8 mouse cellular contexts compared by ENCODE assay signal in genomic region chr11:115780141-115781070, GRCm38 (mm10). TPM values are rescaled to one million over a fixed set of nuclear protein-coding genes. Genes with fewer than 3 reads are reported as not detected.
DNase-seq lines count a peak whose midpoint lies in the region; ATAC-seq and TF ChIP-seq lines count a peak whose summit lies in the region.

No protein-coding gene starts in this region.

- H3K4me2 ChIP-seq in lung, embryonic 14.5 days: no peak overlapping the region
- peak overlapping the region; percentile 55 for H3K4me2 ChIP-seq in forebrain, embryonic 13.5 days
- peak overlapping the region; percentile 28 for H3K4me2 ChIP-seq in kidney, embryonic 16.5 days (replicated peaks; ENCODE audit: low read depth, low read length)

- no peak for DNase-seq in lung, embryonic 14.5 days
- no peak for DNase-seq in lung, adult 18-20 months
- peak; percentile 64 for DNase-seq in liver
- DNase-seq in right cerebral cortex, adult 2 months (ENCODE audit: low spot score in 2 of 2): peak; percentile 63 to 71
- no peak for DNase-seq in spleen, postnatal 10 days (ENCODE audit: low spot score in 2 of 2)
- DNase-seq in cerebellum, adult 11-12 months: no peak

- no peak for TF ChIP-seq CTCF in lung, embryonic 14.5 days (IDR thresholded peaks at IDR 0.05; ENCODE audit: low read depth)

- H3K9ac ChIP-seq in lung, embryonic 14.5 days: no peak overlapping the region
- peak overlapping the region; percentile 43 for H3K9ac ChIP-seq in forebrain, embryonic 13.5 days
- 0 out of 2 replicates have a peak overlapping the region, but pooled peaks have one; percentile 3 for H3K9ac ChIP-seq in kidney, embryonic 16.5 days (replicated peaks; ENCODE audit: low read length)

- peaks cover 20% of the 10 kb centered on the region for H3K4me1 ChIP-seq in lung, embryonic 14.5 days (ENCODE audit: insufficient read depth)
- peaks cover 51% of the 10 kb centered on the region for H3K4me1 ChIP-seq in forebrain, embryonic 13.5 days
- peaks cover 60% of the 10 kb centered on the region for H3K4me1 ChIP-seq in kidney, embryonic 16.5 days (ENCODE audit: insufficient read depth, low read length)

- peaks cover 4% of the 10 kb centered on the region; the same call in 1 of the 2 replicates for H3K36me3 ChIP-seq in lung, embryonic 14.5 days (ENCODE audit: insufficient read depth)
- H3K36me3 ChIP-seq in forebrain, embryonic 13.5 days (ENCODE audit: poor library complexity, severe bottlenecking): peaks cover 10% of the 10 kb centered on the region
- H3K36me3 ChIP-seq in kidney, embryonic 16.5 days (ENCODE audit: insufficient read depth, low read length): 0 out of 2 replicates have a peak, but pooled peaks cover under 1% of the 10 kb centered on the region

- 31% methylated on average over 20 of the region's 20 CpGs for WGBS in lung, embryonic 14.5 days
- WGBS in forebrain, embryonic 13.5 days: 4% methylated on average over 20 of the region's 20 CpGs
- 22% methylated on average over 20 of the region's 20 CpGs for WGBS in kidney, embryonic 16.5 days

- ATAC-seq in lung, embryonic 14.5 days (ENCODE audit: insufficient read depth): no peak
- peak; percentile 66 for ATAC-seq in forebrain, embryonic 13.5 days
- ATAC-seq in kidney, embryonic 16.5 days (ENCODE audit: low FRiP score, low TSS enrichment): peak; percentile 44

- H3K9me3 ChIP-seq in lung, embryonic 14.5 days (ENCODE audit: low read depth, low read length): no peaks in the 10 kb centered on the region
- H3K9me3 ChIP-seq in forebrain, embryonic 13.5 days (replicated peaks): no peaks in the 10 kb centered on the region
- no peaks in the 10 kb centered on the region for H3K9me3 ChIP-seq in kidney, embryonic 16.5 days (ENCODE audit: low read length)

- no peak overlapping the region for H3K4me3 ChIP-seq in lung, embryonic 14.5 days (ENCODE audit: low read depth, low read length)
- H3K4me3 ChIP-seq in forebrain, embryonic 13.5 days: peak overlapping the region; percentile 21
- H3K4me3 ChIP-seq in kidney, embryonic 16.5 days (ENCODE audit: low read length): peak overlapping the region; percentile 17; the same call in 1 of the 2 replicates

- no peaks in the 10 kb centered on the region for H3K27me3 ChIP-seq in lung, embryonic 14.5 days (ENCODE audit: insufficient read depth, low read length)
- H3K27me3 ChIP-seq in forebrain, embryonic 13.5 days: no peaks in the 10 kb centered on the region
- no peaks in the 10 kb centered on the region for H3K27me3 ChIP-seq in kidney, embryonic 16.5 days (ENCODE audit: insufficient read depth, low read length)

- peak overlapping the region; percentile 67; the same call in 1 of the 2 replicates for H3K27ac ChIP-seq in lung, embryonic 14.5 days (ENCODE audit: low read depth)
- peak overlapping the region; percentile 76 for H3K27ac ChIP-seq in forebrain, embryonic 13.5 days
- peak overlapping the region; percentile 93 for H3K27ac ChIP-seq in kidney, embryonic 16.5 days (ENCODE audit: low read length)

RNA-seq across cellular contexts. Expression of gene Tmem94, which starts 15.2 kb away (rescaled TPM):
- 18.5 and 20.9 TPM in 2 replicates for polyA plus RNA-seq in lung, embryonic 14.5 days (2014; fragmentation: Nextera tagmentation; extraction: Ambion mirVana)
- 28.0 and 29.5 TPM in 2 replicates for polyA plus RNA-seq in forebrain, embryonic 13.5 days (2015; fragmentation: Nextera tagmentation; extraction: Ambion mirVana)
- 33.4 and 34.5 TPM in 2 replicates for polyA plus RNA-seq in kidney, embryonic 16.5 days (2015; fragmentation: Nextera tagmentation; extraction: Ambion mirVana)

RNA-seq across cellular contexts. Expression of gene Caskin2, which starts 33.0 kb away (rescaled TPM):
- 21.0 and 23.0 TPM in 2 replicates for polyA plus RNA-seq in lung, embryonic 14.5 days (2014; fragmentation: Nextera tagmentation; extraction: Ambion mirVana)
- polyA plus RNA-seq in forebrain, embryonic 13.5 days (2015; fragmentation: Nextera tagmentation; extraction: Ambion mirVana): 10.7 and 13.3 TPM in 2 replicates
- 21.5 and 23.6 TPM in 2 replicates for polyA plus RNA-seq in kidney, embryonic 16.5 days (2015; fragmentation: Nextera tagmentation; extraction: Ambion mirVana)

RNA-seq across cellular contexts. Expression of gene Tsen54, which starts 34.1 kb away (rescaled TPM):
- polyA plus RNA-seq in lung, embryonic 14.5 days (2014; fragmentation: Nextera tagmentation; extraction: Ambion mirVana): 31.5 and 35.0 TPM in 2 replicates
- polyA plus RNA-seq in forebrain, embryonic 13.5 days (2015; fragmentation: Nextera tagmentation; extraction: Ambion mirVana): 23.2 and 23.9 TPM in 2 replicates
- polyA plus RNA-seq in kidney, embryonic 16.5 days (2015; fragmentation: Nextera tagmentation; extraction: Ambion mirVana): 48.1 and 50.2 TPM in 2 replicates

RNA-seq across cellular contexts. Expression of gene Llgl2, which starts 43.4 kb away (rescaled TPM):
- 28.8 and 31.9 TPM in 2 replicates for polyA plus RNA-seq in lung, embryonic 14.5 days (2014; fragmentation: Nextera tagmentation; extraction: Ambion mirVana)
- polyA plus RNA-seq in forebrain, embryonic 13.5 days (2015; fragmentation: Nextera tagmentation; extraction: Ambion mirVana): 0.68 and 1.2 TPM in 2 replicates
- 58.3 and 64.5 TPM in 2 replicates for polyA plus RNA-seq in kidney, embryonic 16.5 days (2015; fragmentation: Nextera tagmentation; extraction: Ambion mirVana)

Comparison
In these comparisons a context has a peak if more than half of its experiments do, and no peak if none do; other contexts are left out.
1. DNase-seq: peak in liver (single experiment) and right cerebral cortex, adult 2 months (2 of 2); none in lung, embryonic 14.5 days (single experiment), lung, adult 18-20 months (0 of 2), spleen, postnatal 10 days (0 of 2) and cerebellum, adult 11-12 months (single experiment).
2. Peak in every context shown above with its lines, with median percentiles within 50 percentile points of each other: H3K27ac ChIP-seq.